Mouse (Mus musculus): ENCODE results near the gene Ube2q1. TPM values are rescaled to one million over a fixed set of nuclear protein-coding genes. Genes with fewer than 3 reads are reported as not detected.

Gene Ube2q1
- polyA plus RNA-seq, 1 experiment: 25.7 TPM

DNA sequence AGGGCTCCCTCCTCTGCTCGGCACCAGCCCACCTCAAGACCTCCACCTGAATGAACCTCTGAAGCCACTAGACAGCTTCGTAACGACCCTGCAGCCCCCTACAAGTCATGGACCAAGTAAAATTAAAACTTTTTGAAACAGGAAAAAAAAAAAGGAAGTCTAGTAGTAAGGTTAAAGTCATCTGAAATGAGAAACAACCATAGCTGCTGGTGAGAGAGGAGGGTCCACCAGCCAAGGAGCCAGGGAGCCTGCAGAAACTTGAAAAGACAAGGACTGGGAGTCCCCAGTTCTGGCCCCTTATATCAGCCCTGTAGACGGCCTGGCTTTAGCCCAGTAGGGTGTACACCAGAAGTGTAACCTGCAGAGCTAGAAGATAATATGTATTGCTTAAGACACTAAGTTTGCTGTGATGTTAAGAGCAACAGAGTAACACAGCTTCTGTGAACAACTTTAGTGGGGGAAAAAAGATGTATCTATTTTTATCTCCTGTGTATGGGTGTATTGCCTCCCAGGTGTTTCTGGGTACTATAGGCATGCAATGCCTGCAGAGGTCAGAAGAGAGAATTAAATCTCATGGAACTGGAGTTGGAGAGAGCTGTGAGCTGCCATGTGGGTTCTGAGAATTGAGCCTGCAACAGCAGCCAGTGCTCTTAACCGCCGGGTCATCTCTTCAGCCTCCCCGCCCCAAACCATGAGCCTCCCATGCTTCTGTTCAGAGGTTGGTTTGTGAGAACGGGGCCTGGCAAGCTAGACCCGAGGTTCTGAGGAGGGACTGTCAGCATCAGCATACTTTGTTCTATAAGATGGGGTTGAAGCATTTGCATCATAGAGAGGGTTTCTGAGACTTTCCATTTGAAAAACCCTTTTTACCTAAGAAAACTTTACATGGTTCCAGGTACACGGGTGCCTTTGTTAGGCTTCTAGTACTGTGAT, 48.4 kb downstream of the Ube2q1 start:
- DNase-seq (ENCODE audit: low spot score): no peak

DNA sequence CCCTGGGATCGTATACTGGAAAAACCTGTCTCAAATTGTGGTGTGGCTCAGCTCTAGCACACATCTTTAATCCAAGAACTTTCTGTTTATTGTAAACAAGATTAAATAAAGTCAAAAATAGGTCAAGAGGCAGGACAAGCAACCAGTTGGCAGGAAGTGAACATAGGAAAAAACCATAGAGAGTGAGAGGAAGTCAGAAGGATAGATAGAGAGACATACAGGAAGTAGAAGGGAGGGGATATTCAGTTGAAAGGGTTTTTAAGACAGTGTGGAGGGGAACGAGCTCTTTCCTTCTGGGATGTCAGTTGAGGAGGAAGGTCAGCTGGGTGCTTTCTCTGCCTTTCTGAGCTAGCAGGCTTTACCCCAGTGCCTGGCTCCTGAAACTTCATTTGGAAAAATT, 50.2 kb downstream of the Ube2q1 start:
- DNase-seq (ENCODE audit: low spot score): no peak

DNA sequence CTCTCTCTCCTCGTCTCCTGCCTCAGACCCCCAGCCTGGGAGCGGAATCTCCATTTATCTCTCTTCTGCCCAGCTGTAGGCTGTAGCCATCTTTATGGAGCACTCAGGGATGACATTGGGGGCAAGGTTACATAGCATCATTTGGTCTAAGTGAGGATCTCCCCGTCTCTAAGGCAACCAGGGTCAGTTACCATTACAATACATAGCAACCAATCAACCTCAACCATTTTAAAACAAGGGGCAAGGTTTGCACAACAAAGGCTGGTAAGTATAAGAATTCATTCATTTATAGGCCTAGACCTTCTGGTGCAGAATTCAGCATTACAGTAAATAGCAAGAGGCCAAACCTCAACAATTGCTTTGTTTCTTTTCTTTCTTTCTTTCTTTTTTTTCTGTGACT, 52.9 kb downstream of the Ube2q1 start:
- DNase-seq (ENCODE audit: low spot score): no peak

DNA sequence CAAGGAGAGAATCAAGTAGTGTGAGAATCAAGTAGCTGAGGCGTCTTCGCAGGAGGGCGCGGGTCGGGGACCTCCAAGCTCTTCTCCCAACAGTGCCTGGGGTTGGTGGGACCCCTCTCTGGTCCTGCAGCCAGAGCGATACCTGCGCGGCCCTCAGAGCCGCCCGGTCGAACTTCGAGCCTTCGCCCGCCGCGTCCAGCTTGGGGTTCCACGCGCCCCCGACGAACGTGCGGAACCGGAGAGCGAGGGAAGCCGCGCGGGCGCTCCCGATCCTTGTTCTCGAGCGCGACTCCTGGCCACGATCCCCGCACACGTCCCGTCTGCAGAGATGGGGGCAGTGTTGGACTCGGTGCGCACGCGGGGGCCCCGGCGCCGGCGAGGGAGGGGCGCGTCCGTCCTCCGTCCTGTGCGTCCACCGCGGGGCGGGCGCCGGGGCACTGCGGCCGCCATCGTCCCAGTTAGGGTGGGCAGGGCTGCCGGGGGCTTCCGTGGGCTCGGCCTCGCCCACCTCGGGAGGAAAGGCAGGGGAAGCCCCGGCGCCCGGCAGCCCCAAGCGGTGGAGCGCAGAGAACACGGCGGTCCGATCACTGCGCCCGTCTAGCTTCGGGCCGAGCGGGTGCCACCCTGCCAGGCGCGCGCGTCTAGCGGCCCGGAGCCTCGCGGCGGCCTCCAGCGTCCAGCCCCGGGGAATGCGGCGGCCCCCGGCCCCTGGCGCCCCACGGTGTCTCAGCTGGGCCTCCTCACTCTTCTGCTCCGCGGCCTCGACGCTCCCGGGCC, 57.6 kb downstream of the Ube2q1 start, which contains the start of gene She:
TSS of gene She (plus strand) at position 556 of the 777 bp plus-strand sequence.
- DNase-seq (ENCODE audit: low spot score): no peak

Other genes starting within 250 kb of the Ube2q1 start
- gene Adar, start 58.6 kb upstream of the Ube2q1 start, polyA plus RNA-seq (2012; rRNA removed): 27.4 and 28.8 TPM in 2 replicates
- gene Chrnb2, start 9.0 kb upstream of the Ube2q1 start, polyA plus RNA-seq (2012; rRNA removed): 1.1 and 1.3 TPM in 2 replicates
- 3.4 and 5.3 TPM in 2 replicates for gene She, start 57.8 kb downstream of the Ube2q1 start, polyA plus RNA-seq (2012; rRNA removed)
- gene Il6ra, start 139.6 kb downstream of the Ube2q1 start, polyA plus RNA-seq (2012; rRNA removed): 5.3 and 7.9 TPM in 2 replicates
- gene Atp8b2, start 189.9 kb downstream of the Ube2q1 start, polyA plus RNA-seq (2012; rRNA removed): 32.0 and 35.8 TPM in 2 replicates
- gene Hax1, start 225.2 kb downstream of the Ube2q1 start, polyA plus RNA-seq (2012; rRNA removed): 82.4 and 102 TPM in 2 replicates

All from urinary bladder, adult 2 months (tissue).